Mouse (Mus musculus) midbrain, embryonic 11.5 days (tissue): ENCODE measurements at regions not wholly inside any gene's neighbourhood (a gene's known extent, or its start where the extent isn't known, plus 50 kb on each side); places are given as distances from the start of the nearest gene placed in this dataset.
"Not testable (repeated sequence)": the region's sequence is repeated elsewhere in the genome, so short reads cannot be mapped to it uniquely, and the experiment has no call there.

Experiments
- ATAC-seq: fragments of 200-750 bp; cut with Nextera tagmentation; 2 replicates; pipeline ENCODE4 v1.8.0; 2017; ENCODE audit warnings: moderate TSS enrichment, moderate library complexity; ENCODE audit not compliant: low FRiP score
- DNase-seq: peaks from one replicate; pipeline ENCODE4 v3.0.0; 2015; ENCODE audit warnings: low spot score; ENCODE audit errors: missing footprints
- H3K27ac ChIP-seq: fragments of 300-500 bp; sonication (generic); 2 replicates; pipeline ENCODE4 v1.5.1; 2014; ENCODE audit warnings: low read depth, low read length
- H3K27me3 ChIP-seq: fragments of 300-500 bp; sonication (generic); 2 replicates; pipeline ENCODE4 v1.6.1; 2014; ENCODE audit warnings: mild to moderate bottlenecking, low read length, moderate library complexity, mixed read lengths; ENCODE audit not compliant: control insufficient read depth, insufficient read depth
- H3K36me3 ChIP-seq: fragments of 300-500 bp; sonication (generic); 2 replicates; pipeline ENCODE4 v1.6.1; 2014; ENCODE audit warnings: mild to moderate bottlenecking, low read length, moderate library complexity, mixed read lengths; ENCODE audit not compliant: control insufficient read depth, insufficient read depth
- H3K4me1 ChIP-seq: fragments of 300-500 bp; sonication (generic); 2 replicates; pipeline ENCODE4 v1.6.1; 2014; ENCODE audit warnings: low read length; ENCODE audit not compliant: control insufficient read depth, insufficient read depth
- H3K4me2 ChIP-seq: fragments of 300-500 bp; sonication (generic); 2 replicates; pipeline ENCODE4 v1.6.1; 2014; ENCODE audit warnings: mild to moderate bottlenecking, moderate library complexity
- H3K4me3 ChIP-seq: fragments of 300-500 bp; sonication (generic); 2 replicates; pipeline ENCODE4 v1.5.1; 2014; ENCODE audit warnings: low read depth, low read length
- H3K9ac ChIP-seq: fragments of 300-500 bp; sonication (generic); 2 replicates; pipeline ENCODE4 v1.6.1; 2014; ENCODE audit warnings: low read length
- H3K9me3 ChIP-seq: fragments of 300-500 bp; sonication (generic); 2 replicates; pipeline ENCODE4 v1.6.1; 2016; ENCODE audit warnings: low read length; ENCODE audit not compliant: control insufficient read depth
- WGBS: fragments of 180-500 bp; shearing (Covaris S2); extraction: QIAGEN DNeasy Blood & Tissue Kit; methylation state at CpG from one replicate; pipeline ENCODE4 v1.1.7; 2014; 5-methylcytosine and 5-hydroxymethylcytosine counted together

DNA sequence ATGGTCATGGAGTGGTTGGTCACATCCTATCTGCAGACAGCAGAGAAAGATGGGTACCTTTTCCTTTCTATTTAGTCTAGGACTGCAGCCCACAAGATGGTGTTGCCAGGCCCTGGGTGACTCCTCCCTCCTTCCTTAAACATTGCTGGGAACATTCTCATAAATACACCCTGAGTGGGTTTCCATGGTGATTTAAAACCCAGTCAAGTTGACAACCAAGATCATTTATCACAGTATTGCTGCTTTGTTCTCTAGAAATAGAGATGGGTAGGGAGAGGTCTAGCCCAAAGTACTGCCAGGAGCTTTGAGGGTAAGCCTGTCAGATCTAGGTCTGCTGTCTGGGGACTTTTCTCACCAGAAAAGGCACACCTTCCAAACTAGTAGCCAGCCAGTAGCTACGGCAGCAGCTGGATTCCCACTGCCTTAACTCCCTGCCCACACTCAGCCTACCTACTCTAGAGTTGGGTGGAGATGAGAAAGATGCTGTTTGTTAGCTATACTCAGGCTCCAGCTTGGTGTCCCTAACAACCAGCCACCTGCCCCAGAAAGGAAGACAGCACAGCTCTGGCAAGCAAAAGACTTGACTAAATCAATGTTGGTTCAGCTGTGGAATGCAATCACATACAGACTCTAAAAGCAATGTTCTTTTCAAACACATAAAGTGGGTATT is 470.4 kb upstream of the Ercc4 start:
- Histone ChIP-seq H3K9me3 (no peaks in the 10 kb centered on the region), H3K9ac (no peak overlapping the region), H3K4me1 (no peaks in the 10 kb centered on the region), H3K27me3 (no peaks in the 10 kb centered on the region), H3K4me2 (no peak overlapping the region), H3K36me3 (no peaks in the 10 kb centered on the region), H3K4me3 (no peak overlapping the region), H3K27ac (no peak overlapping the region)
- DNase-seq (no peak), ATAC-seq (no peak)
- whole genome bisulfite sequencing, result 80% methylated on average over 1 of the region's 1 CpGs

DNA sequence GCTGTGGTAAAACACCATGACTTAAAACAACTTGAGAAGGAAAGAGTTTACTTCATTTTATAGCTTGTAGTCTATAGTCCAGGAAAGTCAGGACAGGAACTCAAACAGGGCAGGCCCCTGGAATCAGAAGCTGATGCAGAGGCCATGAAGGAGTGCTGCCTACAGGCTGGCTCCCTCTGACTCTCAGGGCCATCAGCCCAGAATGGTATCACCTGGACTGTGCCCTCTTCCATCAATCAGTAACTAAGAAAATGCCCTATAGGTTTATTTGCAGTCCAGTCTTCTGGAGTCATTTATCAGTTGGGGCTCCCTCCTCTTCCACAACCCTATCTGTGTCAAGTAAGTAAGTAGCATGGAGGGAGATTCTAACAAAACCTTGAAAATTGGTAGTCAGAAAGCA is 466.4 kb upstream of the Ercc4 start:
- ATAC-seq (no peak), DNase-seq (no peak)
- no peak overlapping the region for H3K9ac ChIP-seq
- H3K4me2 ChIP-seq, result no peak overlapping the region
- H3K4me3 ChIP-seq, result no peak overlapping the region
- H3K4me1 ChIP-seq, result no peaks in the 10 kb centered on the region
- H3K27ac ChIP-seq, result no peak overlapping the region
- H3K36me3 ChIP-seq, result no peaks in the 10 kb centered on the region
- no peaks in the 10 kb centered on the region for H3K9me3 ChIP-seq
- H3K27me3 ChIP-seq, result no peaks in the 10 kb centered on the region

DNA sequence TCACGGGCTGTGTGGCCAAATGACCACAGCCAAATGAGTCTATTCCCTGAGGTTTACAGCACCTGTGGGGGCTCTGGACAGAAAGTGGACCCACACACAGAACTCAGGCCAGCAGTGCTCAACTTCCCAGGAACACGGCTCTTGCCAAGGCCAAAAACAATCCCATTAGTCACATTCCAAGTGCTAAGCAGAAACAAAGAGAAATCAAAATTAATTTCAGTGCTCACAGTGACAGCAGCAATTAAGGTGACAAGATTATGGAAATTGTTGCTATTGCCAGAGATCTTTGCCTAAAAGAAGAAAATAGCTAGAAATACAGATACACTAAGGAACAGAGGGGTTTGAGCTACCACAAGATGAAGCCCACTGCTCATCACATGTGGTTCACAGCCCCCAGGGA is 464.9 kb upstream of the Ercc4 start:
- 75% methylated on average over 2 of the region's 2 CpGs for WGBS
- H3K9ac ChIP-seq, result no peak overlapping the region
- H3K4me1 ChIP-seq, result no peaks in the 10 kb centered on the region
- no peak overlapping the region for H3K27ac ChIP-seq
- no peaks in the 10 kb centered on the region for H3K9me3 ChIP-seq
- H3K27me3 ChIP-seq, result no peaks in the 10 kb centered on the region
- no peak for DNase-seq
- no peak overlapping the region for H3K4me3 ChIP-seq
- ATAC-seq, result no peak
- no peaks in the 10 kb centered on the region for H3K36me3 ChIP-seq
- H3K4me2 ChIP-seq, result no peak overlapping the region

DNA sequence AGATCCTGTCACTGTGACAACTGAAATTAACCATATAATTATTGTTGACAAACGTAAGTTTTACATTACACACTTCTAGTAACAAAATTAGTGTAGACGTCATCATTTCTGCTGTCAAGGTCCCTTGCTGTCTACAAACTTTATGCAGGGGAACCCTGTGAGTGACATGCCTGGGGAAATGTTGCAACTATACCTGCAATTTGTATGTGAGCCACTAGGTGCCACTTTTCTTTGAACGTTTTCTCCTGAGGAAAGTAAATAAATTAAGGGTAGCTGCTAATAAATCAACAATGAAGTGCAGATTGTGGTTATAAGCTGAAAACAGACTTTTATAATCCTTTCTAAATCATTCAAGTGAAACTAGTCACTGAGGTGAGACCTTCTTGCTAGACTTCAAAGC is 457.3 kb upstream of the Ercc4 start:
- no peak overlapping the region for H3K9ac ChIP-seq
- WGBS, result 82% methylated on average over 3 of the region's 3 CpGs
- no peak for ATAC-seq

DNA sequence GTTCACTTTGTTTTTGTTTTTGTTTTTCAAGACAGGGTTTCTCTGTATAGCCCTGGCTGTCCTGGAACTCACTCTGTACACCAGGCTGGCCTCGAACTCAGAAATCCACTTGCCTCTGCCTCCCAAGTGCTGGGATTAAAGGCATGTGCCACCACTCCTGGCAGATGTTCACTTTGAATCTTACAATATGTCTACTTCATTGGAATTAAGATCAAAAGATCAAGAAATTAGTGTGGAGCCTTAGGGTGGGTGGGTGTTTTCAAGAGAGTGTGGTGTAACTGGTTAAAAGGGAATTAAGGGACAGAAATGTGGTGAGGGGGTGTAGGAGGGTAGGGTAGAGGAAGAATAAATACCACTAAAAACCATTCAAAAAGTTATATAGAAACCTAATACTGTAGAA is 435.8 kb upstream of the Ercc4 start:
- H3K27me3 ChIP-seq, H3K9ac ChIP-seq, ATAC-seq, H3K4me2 ChIP-seq, H3K36me3 ChIP-seq, H3K4me3 ChIP-seq, H3K4me1 ChIP-seq, H3K9me3 ChIP-seq, H3K27ac ChIP-seq: not testable (repeated sequence)
- WGBS, result 79% methylated on average over 1 of the region's 1 CpGs
- peak; percentile 65 for DNase-seq

More for the DNA sequence above, 457.3 kb upstream of the Ercc4 start:
- Histone ChIP-seq H3K27me3 (no peaks in the 10 kb centered on the region), H3K36me3 (no peaks in the 10 kb centered on the region), H3K9me3 (no peaks in the 10 kb centered on the region), H3K4me2 (no peak overlapping the region), H3K4me3 (no peak overlapping the region), H3K27ac (no peak overlapping the region), H3K4me1 (no peaks in the 10 kb centered on the region)
- DNase-seq, result no peak

DNA sequence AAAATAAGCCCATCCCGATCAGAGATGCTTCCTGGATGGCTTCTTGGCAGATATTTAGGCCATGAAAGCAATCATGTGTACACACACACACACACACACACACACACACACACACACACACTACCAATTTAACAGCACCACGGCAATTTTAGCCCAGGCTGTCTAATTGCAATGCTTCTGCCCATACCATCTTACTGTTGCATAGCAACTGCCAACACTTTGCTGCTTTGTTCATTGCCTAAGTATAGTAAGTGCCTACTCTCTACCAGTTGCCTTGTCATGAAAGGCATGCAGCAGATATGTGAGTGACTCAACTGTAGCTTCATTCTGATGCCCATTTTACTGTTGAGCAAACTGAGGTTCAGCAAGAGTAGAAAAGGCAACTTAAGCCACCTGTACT is 428.0 kb upstream of the Ercc4 start:
- no peak overlapping the region for H3K27ac ChIP-seq
- no peak for ATAC-seq
- H3K4me1 ChIP-seq, result no peaks in the 10 kb centered on the region
- H3K36me3 ChIP-seq, result no peaks in the 10 kb centered on the region
- no peak overlapping the region for H3K4me2 ChIP-seq
- WGBS, result 84% methylated on average over 2 of the region's 2 CpGs
- peak; percentile 53 for DNase-seq
- H3K4me3 ChIP-seq, result no peak overlapping the region
- no peak overlapping the region for H3K9ac ChIP-seq
- no peaks in the 10 kb centered on the region for H3K9me3 ChIP-seq
- no peaks in the 10 kb centered on the region for H3K27me3 ChIP-seq

DNA sequence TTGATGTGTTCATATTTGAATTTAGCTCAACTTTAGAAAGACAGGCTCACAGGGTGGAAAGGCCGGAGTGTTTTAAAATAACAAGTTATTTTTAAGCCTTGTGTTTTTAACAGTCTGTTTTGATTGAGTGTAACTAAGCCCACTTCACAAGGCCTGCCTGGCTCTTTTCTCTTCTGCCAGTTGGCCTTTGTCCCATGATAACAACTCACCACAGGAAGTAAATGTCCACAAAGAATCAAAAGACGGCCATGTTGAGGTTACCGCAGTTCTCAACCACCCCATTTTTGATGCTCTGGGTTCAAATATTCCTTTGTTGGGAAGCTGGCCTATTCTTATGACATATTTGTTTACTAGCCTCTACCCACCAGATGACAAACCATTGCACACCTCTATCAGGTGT is 423.7 kb upstream of the Ercc4 start:
- no peak for ATAC-seq

DNA sequence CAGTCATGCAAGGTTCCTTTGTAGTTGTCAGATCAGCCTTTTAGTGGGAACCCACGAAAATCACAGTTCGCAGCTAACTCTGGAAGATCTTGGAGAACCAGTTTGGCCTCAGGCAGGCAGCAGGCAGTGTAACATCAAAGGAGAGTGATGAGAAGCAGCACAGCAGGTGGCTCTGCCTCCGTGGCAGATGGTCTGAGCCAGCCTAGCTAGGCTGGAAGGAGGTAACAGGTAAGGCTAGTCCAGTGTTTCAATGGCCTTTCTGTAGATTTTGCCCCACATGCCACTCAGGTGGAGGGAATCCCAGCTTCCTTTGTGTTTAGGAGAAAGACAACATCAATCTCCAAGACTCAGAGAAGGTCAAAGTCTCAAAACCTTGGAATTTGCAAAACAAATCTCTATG is 417.7 kb upstream of the Ercc4 start:
- Histone ChIP-seq H3K4me2 (no peak overlapping the region), H3K9ac (no peak overlapping the region), H3K36me3 (no peaks in the 10 kb centered on the region), H3K4me1 (no peaks in the 10 kb centered on the region), H3K27ac (no peak overlapping the region), H3K4me3 (no peak overlapping the region), H3K9me3 (no peaks in the 10 kb centered on the region), H3K27me3 (no peaks in the 10 kb centered on the region)
- WGBS, result 36% methylated on average over 3 of the region's 3 CpGs
- ATAC-seq (no peak), DNase-seq (peak; percentile 65)

More for the DNA sequence above, 423.7 kb upstream of the Ercc4 start:
- no peak overlapping the region for H3K4me2 ChIP-seq
- H3K36me3 ChIP-seq, result no peaks in the 10 kb centered on the region
- 71% methylated on average over 3 of the region's 3 CpGs for WGBS
- DNase-seq, result peak; percentile 72
- no peak overlapping the region for H3K27ac ChIP-seq
- no peak overlapping the region for H3K4me3 ChIP-seq
- H3K9me3 ChIP-seq, result no peaks in the 10 kb centered on the region
- H3K9ac ChIP-seq, result no peak overlapping the region
- H3K4me1 ChIP-seq, result no peaks in the 10 kb centered on the region
- H3K27me3 ChIP-seq, result no peaks in the 10 kb centered on the region

DNA sequence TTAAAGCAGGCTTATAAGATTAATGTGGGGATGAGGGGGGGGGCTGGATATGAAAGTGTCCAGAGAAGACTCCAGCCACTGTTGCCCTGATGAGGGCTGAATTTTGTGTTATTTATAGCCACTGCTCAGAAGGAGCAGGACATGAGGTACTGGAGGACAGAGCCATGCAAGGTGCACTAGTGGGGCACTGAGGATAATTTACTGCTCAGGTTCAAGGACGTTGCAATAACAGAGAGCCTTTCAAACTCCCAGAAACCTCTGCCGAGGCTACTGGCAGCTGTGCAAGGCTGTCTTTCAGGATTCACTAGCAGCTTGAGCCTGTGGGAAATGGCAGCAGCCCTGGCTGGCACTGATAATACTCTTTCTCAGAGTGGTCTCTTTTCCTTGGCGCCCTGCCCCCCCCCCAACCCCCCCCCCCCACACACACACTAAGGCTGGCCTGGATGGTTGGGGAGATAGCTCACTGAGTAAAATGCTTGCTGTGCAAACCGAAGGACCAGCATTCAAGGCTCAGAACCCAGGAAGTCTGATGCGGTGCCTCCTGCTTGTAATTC is 416.7 kb upstream of the Ercc4 start:
- H3K36me3 ChIP-seq, result no peaks in the 10 kb centered on the region
- DNase-seq, result peak; percentile 10
- H3K27ac ChIP-seq, result no peak overlapping the region
- 0 out of 2 replicates have a peak, but pooled peaks have one; percentile 7 for ATAC-seq
- H3K4me3 ChIP-seq, result no peak overlapping the region
- no peaks in the 10 kb centered on the region for H3K9me3 ChIP-seq
- no peaks in the 10 kb centered on the region for H3K4me1 ChIP-seq
- no peak overlapping the region for H3K4me2 ChIP-seq
- H3K27me3 ChIP-seq, result no peaks in the 10 kb centered on the region
- no peak overlapping the region for H3K9ac ChIP-seq
- 72% methylated on average over 4 of the region's 5 CpGs for WGBS
